Mouse (Mus musculus): Measurements from ENCODE around the gene C1qtnf4. TPM values are rescaled to one million over a fixed set of nuclear protein-coding genes. Genes with fewer than 3 reads are reported as not detected.

The C1qtnf4 gene
- polyA plus RNA-seq, 1 experiment: 390 TPM

GRCm38 (mm10) chr2:90846955-90847680 lies 38.5 kb upstream of the C1qtnf4 start, which contains the start of gene Mtch2:
Gene Mtch2 (plus strand): TSS chr2:90847155.
- peak within 1 kb of the TSS; percentile 99 for H3K4me3 ChIP-seq (ENCODE audit: control insufficient read depth, low read depth, low read length)
- peaks cover 3% of the 10 kb centered on the region for H3K4me1 ChIP-seq (ENCODE audit: control insufficient read depth, insufficient read depth, low read length)
- H3K36me3 ChIP-seq (ENCODE audit: control insufficient read depth, insufficient read depth, low read length): no peaks in the 10 kb centered on the region; the same call in none of the 2 replicates
- peak; percentile 95 for TF ChIP-seq POLR2A (IDR thresholded peaks at IDR 0.05; ENCODE audit: control insufficient read depth, low read depth, low read length)
- peak; percentile 7; the same call in 1 of the 2 replicates for TF ChIP-seq CTCF (IDR thresholded peaks at IDR 0.05; ENCODE audit: control insufficient read depth, insufficient read depth, insufficient replicate concordance, low read depth, low read length)
- no peaks in the 10 kb centered on the region for H3K27me3 ChIP-seq (ENCODE audit: control insufficient read depth, insufficient read depth, low read length)
- H3K27ac ChIP-seq (ENCODE audit: control insufficient read depth, insufficient read depth, low read depth, low read length): peak within 1 kb of the TSS; percentile 100

GRCm38 (mm10) chr2:90847681-90848050 lies 38.0 kb upstream of the C1qtnf4 start:
- Histone ChIP-seq H3K4me1 (ENCODE audit: control insufficient read depth, insufficient read depth, low read length) (peaks cover 3% of the 10 kb centered on the region), H3K4me3 (ENCODE audit: control insufficient read depth, low read depth, low read length) (peak overlapping the region; percentile 99)
- TF ChIP-seq POLR2A (IDR thresholded peaks at IDR 0.05; ENCODE audit: control insufficient read depth, low read depth, low read length): no peak
- TF ChIP-seq CTCF (IDR thresholded peaks at IDR 0.05; ENCODE audit: control insufficient read depth, insufficient read depth, insufficient replicate concordance, low read depth, low read length): no peak

DNA sequence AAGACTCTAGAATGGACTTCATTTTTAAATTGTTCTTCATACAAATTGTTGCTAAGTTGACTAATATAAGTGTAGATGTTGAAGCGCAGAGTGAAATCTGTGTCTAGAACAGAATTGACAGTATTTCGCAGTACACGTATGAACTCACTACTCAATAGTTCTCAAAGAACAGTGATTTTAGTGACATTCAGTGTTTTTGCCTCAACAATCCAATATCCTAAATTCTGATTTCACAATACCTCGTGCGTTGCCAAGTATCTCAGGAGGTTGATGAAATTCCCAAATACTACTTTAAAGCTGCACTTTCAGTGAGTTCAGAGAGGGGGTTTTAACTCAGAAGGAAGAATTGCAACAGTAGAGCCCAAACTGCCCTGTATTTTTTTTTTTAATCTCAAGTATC lies 37.3 kb upstream of the C1qtnf4 start:
- Histone ChIP-seq H3K36me3 (ENCODE audit: control insufficient read depth, insufficient read depth, low read length) (no peaks in the 10 kb centered on the region; the same call in none of the 2 replicates), H3K4me1 (ENCODE audit: control insufficient read depth, insufficient read depth, low read length) (peaks cover 3% of the 10 kb centered on the region), H3K27me3 (ENCODE audit: control insufficient read depth, insufficient read depth, low read length) (no peaks in the 10 kb centered on the region), H3K27ac (ENCODE audit: control insufficient read depth, insufficient read depth, low read depth, low read length) (no peak overlapping the region), H3K4me3 (ENCODE audit: control insufficient read depth, low read depth, low read length) (no peak overlapping the region)
- TF ChIP-seq CTCF (IDR thresholded peaks at IDR 0.05; ENCODE audit: control insufficient read depth, insufficient read depth, insufficient replicate concordance, low read depth, low read length) (no peak), POLR2A (IDR thresholded peaks at IDR 0.05; ENCODE audit: control insufficient read depth, low read depth, low read length) (no peak)

More at GRCm38 (mm10) chr2:90847681-90848050, 38.0 kb upstream of the C1qtnf4 start:
- Histone ChIP-seq H3K27me3 (ENCODE audit: control insufficient read depth, insufficient read depth, low read length) (no peaks in the 10 kb centered on the region), H3K27ac (ENCODE audit: control insufficient read depth, insufficient read depth, low read depth, low read length) (peak overlapping the region; percentile 100), H3K36me3 (ENCODE audit: control insufficient read depth, insufficient read depth, low read length) (no peaks in the 10 kb centered on the region; the same call in none of the 2 replicates)

- H3K27ac ChIP-seq (ENCODE audit: control insufficient read depth, insufficient read depth, low read depth, low read length): no peak overlapping the region
- H3K4me1 ChIP-seq (ENCODE audit: control insufficient read depth, insufficient read depth, low read length): peaks cover 3% of the 10 kb centered on the region
- H3K27me3 ChIP-seq (ENCODE audit: control insufficient read depth, insufficient read depth, low read length): no peaks in the 10 kb centered on the region
- no peak for TF ChIP-seq POLR2A (IDR thresholded peaks at IDR 0.05; ENCODE audit: control insufficient read depth, low read depth, low read length)
- no peak for TF ChIP-seq CTCF (IDR thresholded peaks at IDR 0.05; ENCODE audit: control insufficient read depth, insufficient read depth, insufficient replicate concordance, low read depth, low read length)
- H3K36me3 ChIP-seq (ENCODE audit: control insufficient read depth, insufficient read depth, low read length): no peaks in the 10 kb centered on the region; the same call in none of the 2 replicates
- H3K4me3 ChIP-seq (ENCODE audit: control insufficient read depth, low read depth, low read length): no peak overlapping the region
These were observed 35.3 kb upstream of the C1qtnf4 start for GRCm38 (mm10) chr2:90850401-90850800.

DNA sequence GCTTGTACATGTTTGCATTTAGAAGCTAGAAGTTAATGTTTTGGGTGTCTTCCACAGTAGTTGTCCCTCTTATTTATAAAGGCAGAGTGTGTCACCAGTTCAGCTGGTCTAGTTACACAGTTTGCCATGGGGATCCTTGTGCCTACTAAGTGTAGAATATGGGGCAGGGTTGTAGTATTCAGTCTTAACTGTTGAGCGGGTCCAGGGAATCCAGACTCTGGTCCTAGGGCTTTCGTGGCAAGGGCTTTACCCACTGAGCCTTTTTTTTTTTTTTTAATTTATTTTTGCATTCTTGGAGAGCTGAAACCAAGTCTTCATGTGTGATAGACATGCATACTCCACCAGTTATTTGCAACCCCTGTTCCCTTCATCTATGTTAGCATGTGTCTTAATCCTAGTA lies 24.2 kb upstream of the C1qtnf4 start:
- H3K4me3 ChIP-seq (ENCODE audit: control insufficient read depth, low read depth, low read length): no peak overlapping the region
- no peaks in the 10 kb centered on the region for H3K27me3 ChIP-seq (ENCODE audit: control insufficient read depth, insufficient read depth, low read length)
- no peaks in the 10 kb centered on the region for H3K4me1 ChIP-seq (ENCODE audit: control insufficient read depth, insufficient read depth, low read length)
- TF ChIP-seq CTCF (IDR thresholded peaks at IDR 0.05; ENCODE audit: control insufficient read depth, insufficient read depth, insufficient replicate concordance, low read depth, low read length) (no peak), POLR2A (IDR thresholded peaks at IDR 0.05; ENCODE audit: control insufficient read depth, low read depth, low read length) (no peak)
- H3K36me3 ChIP-seq (ENCODE audit: control insufficient read depth, insufficient read depth, low read length): peaks cover 5% of the 10 kb centered on the region
- H3K27ac ChIP-seq (ENCODE audit: control insufficient read depth, insufficient read depth, low read depth, low read length): no peak overlapping the region

GRCm38 (mm10) chr2:90864184-90864583 lies 21.5 kb upstream of the C1qtnf4 start:
- Histone ChIP-seq H3K27me3 (ENCODE audit: control insufficient read depth, insufficient read depth, low read length) (no peaks in the 10 kb centered on the region), H3K4me1 (ENCODE audit: control insufficient read depth, insufficient read depth, low read length) (no peaks in the 10 kb centered on the region), H3K36me3 (ENCODE audit: control insufficient read depth, insufficient read depth, low read length) (peaks cover 5% of the 10 kb centered on the region), H3K4me3 (ENCODE audit: control insufficient read depth, low read depth, low read length) (no peak overlapping the region), H3K27ac (ENCODE audit: control insufficient read depth, insufficient read depth, low read depth, low read length) (no peak overlapping the region)
- TF ChIP-seq POLR2A (IDR thresholded peaks at IDR 0.05; ENCODE audit: control insufficient read depth, low read depth, low read length) (no peak), CTCF (IDR thresholded peaks at IDR 0.05; ENCODE audit: control insufficient read depth, insufficient read depth, insufficient replicate concordance, low read depth, low read length) (no peak)

GRCm38 (mm10) chr2:90866524-90866923 lies 19.1 kb upstream of the C1qtnf4 start:
- Histone ChIP-seq H3K4me3 (ENCODE audit: control insufficient read depth, low read depth, low read length) (no peak overlapping the region), H3K36me3 (ENCODE audit: control insufficient read depth, insufficient read depth, low read length) (peaks cover 2% of the 10 kb centered on the region; the same call in 1 of the 2 replicates), H3K27ac (ENCODE audit: control insufficient read depth, insufficient read depth, low read depth, low read length) (no peak overlapping the region), H3K4me1 (ENCODE audit: control insufficient read depth, insufficient read depth, low read length) (peaks cover 3% of the 10 kb centered on the region; the same call in 1 of the 2 replicates), H3K27me3 (ENCODE audit: control insufficient read depth, insufficient read depth, low read length) (no peaks in the 10 kb centered on the region)
- TF ChIP-seq POLR2A (IDR thresholded peaks at IDR 0.05; ENCODE audit: control insufficient read depth, low read depth, low read length) (no peak), CTCF (IDR thresholded peaks at IDR 0.05; ENCODE audit: control insufficient read depth, insufficient read depth, insufficient replicate concordance, low read depth, low read length) (peak; percentile 73; the same call in 1 of the 2 replicates)

All from testis, adult 2 months (tissue).